Mouse (Mus musculus) hematopoietic stem cell, adult 5-6 weeks (primary cell): ENCODE measurements around the gene Arntl2. TPM values are rescaled to one million over a fixed set of nuclear protein-coding genes. Genes with fewer than 3 reads are reported as not detected.

ENCODE experiments used
- ATAC-seq, 2 experiments: fragments of 125-278 bp in 1 of 2; replicated peaks in 1 of 2; 2 replicates each; pipeline ENCODE4 v1.8.0; 2016 to 2017; ENCODE audit warnings: inconsistent platforms in 2 of 2, mild to moderate bottlenecking in 2 of 2, moderate number of reproducible peaks in 2 of 2, low read depth in 1 of 2, moderate TSS enrichment in 1 of 2; ENCODE audit not compliant: low FRiP score in 2 of 2, poor library complexity in 2 of 2, severe bottlenecking in 2 of 2, insufficient read depth in 1 of 2, low TSS enrichment in 1 of 2
- total RNA-seq: library from RNA; stranded (forward); fragments of 172-1452, 232-1000 nt; gene quantifications from 2 replicates; pipeline ENCODE4 v1.2.3, GENCODE M21; 2017

The Arntl2 gene
- not detected in 2 replicates for total RNA-seq

DNA sequence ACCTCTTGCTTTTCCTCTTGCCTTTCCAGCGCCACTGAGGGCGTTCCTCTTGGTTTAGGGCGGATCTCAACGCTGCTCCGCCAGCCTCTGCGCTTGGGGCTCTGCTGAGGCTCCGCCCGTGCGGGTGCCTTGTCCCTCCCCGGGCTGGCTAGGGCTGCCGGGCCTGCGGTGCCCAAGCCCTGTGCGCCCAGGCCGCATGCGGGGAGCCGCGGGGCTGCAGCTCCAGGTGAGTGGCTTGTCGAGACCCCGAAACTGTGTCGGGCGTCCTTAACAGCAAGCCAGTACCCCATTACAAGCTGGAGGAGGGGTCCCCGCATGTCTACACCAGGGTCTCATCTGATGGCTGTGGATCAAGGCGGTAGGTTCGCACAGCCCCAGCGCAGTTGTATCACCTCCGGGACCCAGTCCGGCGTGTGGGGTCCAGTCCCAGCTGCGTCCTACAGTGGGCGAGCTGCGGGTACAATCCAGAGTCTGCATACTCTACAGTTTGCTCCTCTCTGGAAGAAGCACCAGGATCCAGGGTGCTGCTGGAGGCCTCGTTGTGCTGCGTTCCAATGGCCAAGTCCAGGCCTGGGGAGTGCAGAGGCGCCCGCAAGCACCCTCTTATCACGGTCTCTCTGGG is at the start of gene Arntl2:
TSS of gene Arntl2 (plus strand) at position 132 of the 622 bp plus-strand sequence.
- ATAC-seq, result peak; percentile 96 to 99

DNA sequence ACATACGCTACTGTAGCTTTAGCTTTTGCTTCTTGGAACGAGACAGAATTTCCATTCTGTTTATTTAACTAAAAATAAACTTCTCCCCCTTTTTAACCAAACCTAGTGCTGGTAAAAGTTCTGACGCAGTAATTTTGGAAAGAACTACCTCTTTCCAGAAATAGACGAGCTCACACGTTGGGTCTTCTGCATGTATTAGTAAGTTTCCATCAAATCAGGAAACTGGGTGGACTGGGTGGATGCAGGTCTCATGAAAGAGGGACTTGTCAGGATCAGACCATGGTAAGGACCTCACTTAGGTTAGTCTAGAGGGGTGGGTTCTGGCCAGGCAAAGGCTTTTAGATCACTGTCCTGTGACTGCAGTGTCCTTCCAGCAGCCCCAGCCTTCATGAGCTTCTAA is 49.3 kb upstream of the Arntl2 start:
- ATAC-seq, result no peak

DNA sequence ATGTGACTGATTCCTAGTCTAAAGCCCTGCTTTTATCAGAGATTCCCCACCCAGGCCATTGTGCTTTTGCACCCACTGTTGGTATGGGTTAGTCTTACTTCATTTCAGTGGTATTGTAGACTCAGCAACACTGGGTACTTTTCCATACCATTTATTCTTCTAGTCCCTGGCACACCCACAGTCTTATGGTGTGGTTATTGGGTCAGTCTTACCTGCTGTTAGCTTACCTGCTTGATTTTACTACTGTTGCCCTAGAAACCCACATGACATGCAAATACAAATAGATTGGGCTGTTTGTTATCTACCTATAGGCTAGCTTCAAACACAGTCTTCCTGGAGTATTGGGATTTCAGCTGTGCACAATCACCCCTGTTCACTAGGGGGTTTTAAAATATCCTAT is 48.8 kb upstream of the Arntl2 start:
- ATAC-seq, result no peak

DNA sequence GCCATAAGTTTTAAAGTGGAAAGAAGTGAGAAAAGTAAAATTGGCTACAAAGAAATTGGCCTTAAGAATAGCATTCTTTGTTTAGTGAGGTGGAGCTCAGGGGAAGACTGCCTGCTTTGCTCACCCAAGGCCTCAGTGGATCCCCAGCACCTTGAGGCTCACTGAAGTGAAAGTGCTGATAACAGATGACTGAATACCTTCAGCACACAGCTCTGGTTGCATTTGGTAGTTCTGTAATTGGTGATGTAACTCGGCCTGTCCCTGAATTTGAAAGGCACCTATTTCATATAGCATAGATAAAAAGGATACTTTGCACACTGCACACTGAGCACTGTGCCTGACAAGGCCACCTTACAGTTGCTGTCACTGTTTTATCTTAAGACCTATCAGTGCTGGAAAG is 47.6 kb upstream of the Arntl2 start:
- no peak for ATAC-seq

DNA sequence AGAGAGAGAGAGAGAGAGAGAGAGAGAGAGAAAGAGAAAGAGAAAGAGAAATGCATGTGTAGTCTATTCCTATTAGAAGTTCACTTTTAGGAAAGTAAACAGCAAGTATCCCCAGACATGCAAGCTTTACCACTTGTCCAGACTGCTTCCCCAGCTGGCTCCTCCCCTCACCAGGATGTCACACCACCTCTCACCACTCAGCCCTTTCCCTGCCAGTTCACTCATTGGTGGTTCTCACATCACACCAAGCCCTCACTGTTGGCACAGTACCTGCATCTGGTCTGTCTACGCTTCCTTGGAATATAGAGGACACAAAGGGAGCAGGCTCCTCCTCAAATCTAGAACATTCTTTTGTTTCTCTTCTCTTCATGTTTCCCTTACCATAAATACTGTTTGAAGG is 44.2 kb upstream of the Arntl2 start:
- ATAC-seq, result peak; percentile 55 to 71; a peak in 2 of 4 replicates

DNA sequence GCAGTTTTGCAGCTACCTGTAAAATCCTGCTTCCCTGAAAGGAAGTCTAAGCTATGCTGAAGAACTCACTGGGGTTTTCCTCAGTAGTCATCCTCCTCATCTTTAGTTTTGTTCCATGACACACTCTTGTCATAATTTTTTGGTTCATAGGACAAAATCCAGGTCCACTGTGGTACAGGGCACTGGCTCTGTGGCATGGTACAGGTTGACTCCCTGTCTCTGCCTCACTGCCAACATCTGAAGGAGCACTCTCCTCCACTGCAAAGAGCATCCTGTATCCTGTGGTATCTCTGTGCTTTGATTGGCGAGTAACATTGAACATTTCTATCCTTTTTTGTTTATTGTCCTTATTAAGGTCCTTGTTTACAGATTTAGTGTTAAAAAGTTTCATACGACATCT is 43.7 kb upstream of the Arntl2 start:
- no peak for ATAC-seq

DNA sequence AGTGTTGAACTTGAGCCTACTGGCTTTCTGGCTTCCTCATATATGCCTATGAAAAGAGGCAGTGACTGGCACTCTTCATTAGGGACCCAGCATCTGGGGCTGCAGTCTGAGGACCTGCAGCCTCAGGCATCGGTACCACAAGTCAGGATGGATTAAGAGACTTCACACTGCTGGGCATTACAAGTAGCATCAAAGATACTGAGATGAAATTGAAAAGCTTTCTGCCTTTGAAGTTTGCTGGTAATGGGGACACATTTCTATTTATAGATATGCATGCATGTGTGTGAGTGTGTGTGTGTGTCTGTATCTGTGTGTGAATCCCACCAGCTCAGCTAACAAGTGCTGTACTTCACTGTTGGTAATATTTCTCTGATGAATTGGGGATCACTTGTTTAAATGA is 43.2 kb upstream of the Arntl2 start:
- ATAC-seq, result no peak

DNA sequence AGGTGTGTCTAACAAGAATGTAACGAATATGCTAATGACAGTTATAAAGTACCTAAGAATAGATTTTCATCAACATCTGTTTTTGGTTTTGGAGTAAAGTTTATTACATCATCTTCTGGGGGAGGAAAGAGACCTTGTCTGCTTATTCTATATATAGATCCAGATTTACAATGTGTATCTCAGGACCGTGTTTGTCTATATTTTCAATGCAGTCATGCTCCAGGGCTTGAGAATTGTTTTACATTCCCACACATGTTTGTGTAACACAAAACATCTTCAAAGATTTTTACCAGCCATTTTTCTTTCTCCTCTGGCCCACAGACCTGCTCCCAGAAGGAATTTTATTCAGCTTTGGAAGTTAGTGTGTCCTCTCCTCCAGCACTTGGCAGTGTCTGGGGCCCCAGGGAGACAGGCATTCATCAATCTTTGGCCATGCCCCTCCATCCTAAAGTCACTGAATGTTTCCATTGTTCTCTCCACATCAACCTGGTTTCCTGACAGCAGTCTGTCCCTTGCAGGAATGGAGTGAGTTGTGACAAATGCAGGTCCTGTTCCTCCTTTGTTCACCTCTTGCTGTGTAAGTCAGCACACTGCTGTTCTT is 42.2 kb upstream of the Arntl2 start:
- ATAC-seq, result no peak

DNA sequence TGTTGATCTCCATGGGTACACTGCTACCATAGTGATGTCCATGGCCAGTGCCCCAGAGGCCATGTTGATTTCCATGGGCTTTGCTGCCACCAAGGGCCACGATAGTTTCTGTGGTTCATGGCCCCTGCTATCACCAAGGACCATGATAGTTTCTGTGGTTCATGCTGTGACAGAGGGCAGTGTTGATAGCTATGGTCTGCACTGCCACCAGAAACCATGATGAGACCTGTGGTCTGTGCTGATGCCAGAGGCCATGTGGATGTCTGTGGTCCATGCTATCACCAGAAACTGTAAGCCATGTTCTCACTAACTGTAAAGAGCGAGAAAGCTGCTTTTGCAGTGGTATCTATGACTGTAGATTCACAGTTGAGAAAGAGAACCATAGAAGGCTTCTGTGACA is 40.7 kb upstream of the Arntl2 start:
- ATAC-seq, result no peak; a peak in 1 of 4 replicates

DNA sequence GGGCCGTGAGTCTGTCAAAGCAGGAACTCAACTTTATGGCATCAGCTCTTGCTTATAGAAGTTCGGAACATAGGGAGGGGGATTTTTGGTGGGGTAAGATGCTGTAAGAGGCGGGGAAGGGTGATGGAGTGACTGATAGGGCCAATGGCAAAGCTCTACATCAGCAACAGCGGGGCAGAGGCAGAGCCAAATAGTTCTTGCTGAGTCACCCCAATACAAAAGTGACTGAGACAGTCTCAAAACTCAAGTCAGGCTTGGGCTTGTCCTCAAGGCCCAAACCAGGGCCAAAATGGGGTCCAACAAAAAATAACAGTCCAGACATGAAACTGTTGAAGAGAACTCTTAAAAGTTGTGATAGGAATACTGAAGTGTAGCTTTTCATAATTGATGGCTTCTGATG is 40.2 kb upstream of the Arntl2 start:
- no peak for ATAC-seq

DNA sequence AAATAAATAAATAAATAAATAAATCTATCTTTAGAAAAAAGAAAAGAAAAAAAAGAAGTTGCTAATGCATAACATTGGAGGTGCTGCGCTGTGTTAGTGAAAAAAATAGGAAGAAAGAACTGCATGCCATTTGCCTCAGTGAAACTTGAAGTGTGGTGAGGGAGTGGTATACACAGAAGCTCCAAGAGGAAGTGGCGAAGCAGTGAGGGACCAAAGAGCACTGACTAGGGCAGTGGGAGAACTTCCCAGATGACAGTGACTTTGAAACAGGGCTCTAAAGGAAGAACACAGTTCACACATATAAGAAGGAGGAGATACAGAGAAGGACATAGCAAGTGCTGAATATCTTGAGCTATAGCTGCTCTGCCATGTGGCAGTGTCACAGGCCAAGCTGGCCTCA is 36.8 kb upstream of the Arntl2 start:
- ATAC-seq, result peak; percentile 50 to 53; a peak in 3 of 4 replicates

DNA sequence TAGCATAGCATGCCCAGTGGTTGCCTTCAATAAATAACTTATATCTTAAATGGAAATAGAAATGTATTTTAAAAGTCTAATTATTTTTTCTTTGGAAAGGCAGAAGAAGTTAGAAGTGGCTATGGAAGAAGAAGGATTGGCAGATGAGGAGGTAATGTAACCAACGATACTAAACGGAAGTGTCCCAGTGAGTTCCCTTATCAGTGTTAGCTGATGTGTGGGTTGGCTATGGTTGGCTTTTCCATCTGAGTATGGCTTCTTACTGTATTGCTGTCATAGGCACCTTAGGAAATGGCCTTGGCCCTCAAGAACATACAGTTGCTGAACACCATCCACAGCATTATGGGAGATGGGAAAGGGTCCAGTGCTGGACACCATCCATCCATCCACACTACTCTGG is 35.8 kb upstream of the Arntl2 start:
- ATAC-seq, result no peak

DNA sequence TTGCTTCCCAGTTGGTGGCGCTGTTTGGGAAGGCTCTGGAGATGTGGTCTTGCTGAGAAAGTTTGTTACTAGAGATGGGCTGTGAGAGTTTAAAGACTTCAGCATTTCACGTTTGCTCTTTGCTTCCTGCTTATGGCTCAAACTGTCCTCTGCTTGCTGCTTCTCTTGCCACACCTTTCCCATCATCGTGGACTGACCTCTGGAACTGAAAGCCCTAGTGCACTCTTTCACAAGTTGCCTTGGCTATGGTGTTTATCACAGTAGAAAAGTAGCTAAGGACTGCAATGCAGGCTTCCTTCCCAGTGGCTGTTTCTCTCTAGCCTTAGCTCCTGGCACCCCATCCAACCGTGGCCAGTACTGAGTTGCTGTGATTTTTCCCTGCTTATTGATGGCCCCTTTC is 35.1 kb upstream of the Arntl2 start:
- no peak for ATAC-seq

DNA sequence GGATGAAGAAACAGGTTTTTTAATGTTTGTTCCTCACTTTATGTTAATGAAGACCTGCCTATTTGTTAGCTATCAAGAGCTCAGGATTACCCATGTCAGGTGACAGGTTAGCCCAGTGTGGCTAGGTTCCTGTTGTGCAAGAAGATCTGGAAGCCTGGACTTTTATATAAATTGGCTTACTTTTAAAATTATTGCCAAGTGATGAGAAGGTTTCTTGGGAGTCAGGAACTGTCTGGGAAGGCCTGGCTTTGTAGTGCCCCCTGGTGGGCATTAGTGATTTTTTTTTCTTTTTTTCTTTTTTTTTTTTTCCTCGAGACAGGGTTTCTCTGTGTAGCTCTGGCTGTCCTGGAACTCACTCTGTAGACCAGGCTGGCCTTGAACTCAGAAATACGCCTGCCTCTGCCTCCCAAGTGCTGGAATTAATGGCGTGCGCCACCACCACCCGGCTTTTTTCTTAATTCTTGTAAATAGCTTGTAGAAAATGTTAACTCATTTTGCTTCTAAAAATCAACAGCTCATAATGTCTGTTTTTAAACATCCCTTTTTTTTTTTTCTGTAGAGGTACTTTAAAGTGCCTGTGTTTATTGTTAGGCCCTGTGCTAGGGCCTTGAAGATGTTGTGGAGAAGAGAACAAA is 33.5 kb upstream of the Arntl2 start:
- no peak; a peak in 1 of 4 replicates for ATAC-seq

DNA sequence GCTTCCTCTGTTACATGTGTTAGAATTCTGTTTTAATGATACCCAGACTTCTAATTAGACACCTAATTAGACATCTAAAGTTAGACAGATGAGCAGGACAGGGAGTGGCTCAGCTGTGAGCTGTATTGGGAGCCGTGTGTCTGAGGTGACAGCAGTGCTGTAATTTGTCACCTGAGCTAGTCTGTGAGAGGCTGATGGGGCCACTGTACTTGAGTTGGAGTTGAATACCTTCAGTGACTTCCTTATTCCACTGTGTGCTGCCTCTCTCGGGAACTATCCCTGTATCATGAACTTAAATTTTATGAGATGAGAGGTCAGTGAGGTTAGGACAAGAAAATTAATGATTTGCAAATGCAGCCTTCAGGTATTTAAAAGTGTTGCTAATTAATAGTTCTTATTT is 31.3 kb upstream of the Arntl2 start:
- no peak for ATAC-seq

DNA sequence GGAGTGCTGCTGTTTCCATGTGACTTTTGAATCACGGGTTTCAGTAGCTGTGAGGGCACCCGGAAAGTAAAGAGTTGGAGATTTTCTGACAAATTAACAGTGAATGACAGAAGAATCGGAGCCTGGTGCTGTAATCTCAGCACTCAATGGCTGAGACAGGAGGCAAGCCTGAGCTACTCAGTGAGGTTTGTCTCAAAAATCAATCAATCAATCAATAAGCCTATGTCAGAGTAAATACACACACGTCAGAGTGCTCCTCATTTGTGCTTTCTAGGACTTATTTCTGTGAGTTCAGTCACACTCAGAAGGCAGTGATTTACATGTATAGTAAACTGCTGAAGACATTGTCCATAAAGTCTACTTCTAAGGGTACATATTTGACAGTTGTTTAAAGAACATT is 30.6 kb upstream of the Arntl2 start:
- no peak for ATAC-seq

DNA sequence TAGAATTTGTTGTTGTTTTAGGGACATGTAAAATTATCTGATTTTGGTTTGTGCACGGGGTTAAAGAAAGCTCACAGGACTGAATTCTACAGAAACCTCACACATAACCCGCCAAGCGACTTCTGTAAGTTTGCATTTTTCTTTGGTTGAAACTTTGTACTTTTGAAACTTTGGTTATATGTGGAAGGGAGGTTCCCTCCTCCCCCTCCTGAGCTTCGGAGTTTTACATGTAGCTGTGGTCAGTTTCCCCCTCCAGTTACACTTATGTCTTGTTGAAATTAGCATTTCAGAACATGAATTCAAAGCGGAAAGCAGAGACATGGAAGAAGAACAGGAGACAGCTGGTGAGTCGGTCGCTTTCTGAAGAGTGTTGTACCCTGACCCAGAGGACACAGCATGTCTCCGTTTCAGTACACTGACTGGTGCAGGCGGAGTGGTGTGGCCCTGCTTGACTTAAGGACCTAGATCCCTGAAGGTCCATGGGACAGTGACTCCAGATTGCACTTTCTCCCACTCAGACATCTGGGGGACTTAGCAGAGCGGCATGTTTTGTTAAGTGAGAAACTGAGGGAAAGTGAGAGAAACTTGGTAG is 26.9 kb upstream of the Arntl2 start:
- ATAC-seq, result no peak

DNA sequence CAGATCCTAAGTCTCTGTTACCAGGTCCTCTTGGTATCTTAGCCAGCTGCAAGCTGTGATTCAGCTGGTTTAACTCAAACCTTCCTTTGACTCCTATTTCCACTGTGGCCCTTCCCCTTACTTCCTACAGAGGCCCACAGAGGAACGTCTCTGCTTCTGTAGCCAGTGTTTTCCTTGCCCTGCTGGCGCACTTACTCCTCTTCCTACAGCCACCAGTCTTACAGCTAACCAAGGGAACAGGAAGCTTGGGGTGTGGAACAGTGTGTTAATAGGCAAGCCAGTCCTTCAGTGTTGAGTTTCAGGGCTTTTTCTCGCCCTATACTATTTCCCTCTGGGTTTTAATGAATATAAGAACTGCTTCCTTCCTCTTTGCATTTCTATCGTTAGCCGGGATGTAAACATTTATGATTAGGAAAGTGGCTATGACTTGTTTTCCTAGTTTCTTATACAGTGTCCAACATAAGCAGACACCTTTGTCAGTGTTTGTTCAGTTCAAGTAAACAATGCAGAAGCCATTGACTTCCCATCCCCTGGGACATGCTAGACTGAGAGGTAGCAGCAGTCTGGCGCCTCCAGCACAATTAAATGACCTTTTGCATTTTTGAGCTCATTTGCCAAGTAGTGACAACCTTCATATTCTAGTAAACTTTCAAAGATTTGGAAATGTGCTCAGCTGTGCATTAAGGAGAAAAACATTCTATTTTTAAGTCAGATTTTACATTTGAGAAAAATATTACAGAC is 25.7 kb upstream of the Arntl2 start:
- peak; percentile 17 to 46; a peak in 3 of 4 replicates for ATAC-seq
